28 mouse cellular contexts compared by ENCODE assay signal in genomic region chr3:95428423-95428822, GRCm38 (mm10). TPM values are rescaled to one million over a fixed set of nuclear protein-coding genes. Genes with fewer than 3 reads are reported as not detected.
DNase-seq lines count a peak whose midpoint lies in the region; ATAC-seq and TF ChIP-seq lines count a peak whose summit lies in the region.
"Not testable (repeated sequence)": the region's sequence is repeated elsewhere in the genome, so short reads cannot be mapped to it uniquely, and the experiment has no call there.
"Had no signal": no experiment of that assay in that cellular context is flagged by ENCODE, and none has a peak within 500 bp of the region (broad histone marks: within the 10 kb centered on the region; RNA-seq: fewer than 3 reads in every experiment).

No protein-coding gene starts in this region.

- H3K9ac ChIP-seq in hindbrain, postnatal 0 days (replicated peaks; ENCODE audit: low read length); liver, embryonic 12.5 days; midbrain, embryonic 15.5 days: not testable (repeated sequence)

- WGBS in hindbrain, postnatal 0 days = 55% methylated on average over 4 of the region's 11 CpGs
- 51% methylated on average over 4 of the region's 11 CpGs for WGBS in liver, embryonic 12.5 days (ENCODE audit: insufficient replicate concordance)
- 75% methylated on average over 6 of the region's 11 CpGs for WGBS in midbrain, embryonic 15.5 days

- not testable (repeated sequence) for H3K27me3 ChIP-seq in G1E (ENCODE audit: insufficient read depth, low read length); hindbrain, postnatal 0 days (ENCODE audit: insufficient read depth, low read length); midbrain, embryonic 15.5 days (replicated peaks)
- H3K27me3 ChIP-seq in liver, embryonic 12.5 days (replicated peaks) = peaks cover 11% of the 10 kb centered on the region

- not testable (repeated sequence) for H3K27ac ChIP-seq in hindbrain, postnatal 0 days; liver, embryonic 12.5 days; midbrain, embryonic 15.5 days

- ATAC-seq in G1E (ENCODE audit: extremely low read depth, insufficient number of reproducible peaks, low FRiP score, poor library complexity, severe bottlenecking) = peak; percentile 15
- peak; percentile 36; the same call in 1 of the 2 replicates for ATAC-seq in erythroid progenitor cell, adult 5-6 weeks (replicated peaks; ENCODE audit: low FRiP score, poor library complexity, severe bottlenecking)
- peak; percentile 59 for ATAC-seq in granulocyte monocyte progenitor cell, adult 5-6 weeks (replicated peaks; ENCODE audit: poor library complexity, severe bottlenecking)
- peak; percentile 56; the same call in 1 of the 2 replicates for ATAC-seq in hindbrain, postnatal 0 days
- peak; percentile 64; the same call in 1 of the 2 replicates for ATAC-seq in liver, embryonic 12.5 days
- peak; percentile 66 for ATAC-seq in megakaryocyte, adult 5-6 weeks (ENCODE audit: poor library complexity, severe bottlenecking)
- 0 out of 2 replicates have a peak, but pooled peaks have one; percentile 9 for ATAC-seq in midbrain, embryonic 15.5 days (replicated peaks)
- 0 out of 2 replicates have a peak, but pooled peaks have one; percentile 33 for ATAC-seq in neutrophil, adult 5-6 weeks (ENCODE audit: extremely low read depth, insufficient number of reproducible peaks, low FRiP score, poor library complexity, severe bottlenecking)

- not testable (repeated sequence) for H3K9me3 ChIP-seq in G1E (replicated peaks); hindbrain, postnatal 0 days (ENCODE audit: low read length); liver, embryonic 12.5 days (replicated peaks); midbrain, embryonic 15.5 days

- H3K36me3 ChIP-seq in G1E (replicated peaks); hindbrain, postnatal 0 days (ENCODE audit: insufficient read depth, low read length); liver, embryonic 12.5 days; midbrain, embryonic 15.5 days (replicated peaks): not testable (repeated sequence)

- H3K4me1 ChIP-seq in G1E (ENCODE audit: insufficient read depth, low read depth, low read length) = peaks cover 11% of the 10 kb centered on the region
- H3K4me1 ChIP-seq in hindbrain, postnatal 0 days (ENCODE audit: insufficient read depth, low read length); liver, embryonic 12.5 days; midbrain, embryonic 15.5 days: not testable (repeated sequence)

- not testable (repeated sequence) for H3K4me2 ChIP-seq in hindbrain, postnatal 0 days (ENCODE audit: low read depth, low read length); liver, embryonic 12.5 days; midbrain, embryonic 15.5 days

- not testable (repeated sequence) for TF ChIP-seq CTCF in G1E (IDR thresholded peaks at IDR 0.05; ENCODE audit: low read depth, low read length); hindbrain, postnatal 0 days (IDR thresholded peaks at IDR 0.05; ENCODE audit: low read depth)

- H3K4me3 ChIP-seq in G1E (ENCODE audit: low read depth, low read length); hindbrain, postnatal 0 days (ENCODE audit: low read length); liver, embryonic 12.5 days; midbrain, embryonic 15.5 days: not testable (repeated sequence)

- DNase-seq in G1E (ENCODE audit: low spot score); hindbrain, postnatal 0 days (ENCODE audit: low spot score): not testable (repeated sequence)

RNA-seq across cellular contexts. Expression of gene Arnt, which starts 5.8 kb away (rescaled TPM):
- total RNA-seq in G1E (2014; fragmentation: Nextera tagmentation) (164 and 171 TPM in 2 replicates), G1E (2017) (37.6 and 41.6 TPM in 2 replicates)
- polyA plus RNA-seq in G1E (2012) = 53.0 and 53.5 TPM in 2 replicates
- 57.7 and 75.9 TPM in 2 replicates for total RNA-seq in erythroid progenitor cell, adult 5-6 weeks (2015; ENCODE audit: low replicate concordance)
- total RNA-seq in erythroid progenitor cell, adult 5-6 weeks (2017; ENCODE audit: low replicate concordance) = 53.8 and 74.5 TPM in 2 replicates
- 31.4 and 34.3 TPM in 2 replicates for total RNA-seq in granulocyte monocyte progenitor cell, adult 5-6 weeks (2014; fragmentation: Nextera tagmentation)
- total RNA-seq in granulocyte monocyte progenitor cell, adult 5-6 weeks (2017) = 14.7 and 17.1 TPM in 2 replicates
- 16.0 and 16.7 TPM in 2 replicates for total RNA-seq in hindbrain, postnatal 0 days (2014; rRNA removed)
- 9.6 and 11.6 TPM in 2 replicates for polyA plus RNA-seq in hindbrain, postnatal 0 days (2015; fragmentation: Nextera tagmentation; extraction: Ambion mirVana)
- 22.8 and 25.8 TPM in 2 replicates for polyA plus RNA-seq in liver, embryonic 12.5 days (2016; fragmentation: Nextera tagmentation; extraction: Ambion mirVana)
- 26.8 and 30.6 TPM in 2 replicates for total RNA-seq in megakaryocyte, adult 5-6 weeks (2015)
- total RNA-seq in megakaryocyte, adult 5-6 weeks (2017) = 27.8 and 36.1 TPM in 2 replicates
- 17.7 and 19.7 TPM in 2 replicates for polyA plus RNA-seq in midbrain, embryonic 15.5 days (2015; fragmentation: Nextera tagmentation; extraction: Ambion mirVana)
- 60.4 and 67.5 TPM in 2 replicates for total RNA-seq in neutrophil, adult 5-6 weeks (2017)

RNA-seq across cellular contexts. Expression of gene 4930558C23Rik, which starts 25.8 kb away (rescaled TPM):
- total RNA-seq in G1E (2014; fragmentation: Nextera tagmentation) (not detected in 2 replicates), G1E (2017) (not detected in 2 replicates)
- polyA plus RNA-seq in G1E (2012) = not detected in 2 replicates
- total RNA-seq in erythroid progenitor cell, adult 5-6 weeks (2015; ENCODE audit: low replicate concordance) = not detected in 2 replicates
- total RNA-seq in erythroid progenitor cell, adult 5-6 weeks (2017; ENCODE audit: low replicate concordance) = not detected in 2 replicates
- total RNA-seq in granulocyte monocyte progenitor cell, adult 5-6 weeks (2014; fragmentation: Nextera tagmentation) = not detected in 2 replicates
- total RNA-seq in granulocyte monocyte progenitor cell, adult 5-6 weeks (2017) = not detected in 2 replicates
- total RNA-seq in hindbrain, postnatal 0 days (2014; rRNA removed) = not detected in 2 replicates
- polyA plus RNA-seq in hindbrain, postnatal 0 days (2015; fragmentation: Nextera tagmentation; extraction: Ambion mirVana) = not detected in 2 replicates
- polyA plus RNA-seq in liver, embryonic 12.5 days (2016; fragmentation: Nextera tagmentation; extraction: Ambion mirVana) = not detected in 2 replicates
- not detected in 2 replicates for total RNA-seq in megakaryocyte, adult 5-6 weeks (2015)
- total RNA-seq in megakaryocyte, adult 5-6 weeks (2017) = not detected in 2 replicates
- not detected in 2 replicates for polyA plus RNA-seq in midbrain, embryonic 15.5 days (2015; fragmentation: Nextera tagmentation; extraction: Ambion mirVana)
- not detected in 2 replicates for total RNA-seq in neutrophil, adult 5-6 weeks (2017)
- total RNA-seq: adrenal gland, adult 18-20 months; adrenal gland, postnatal 10 days; adrenal gland, postnatal 36 days; gastrocnemius, postnatal 25 days; heart, adult 8-10 months; heart, postnatal 25 days had no signal
- polyA plus RNA-seq: embryonic facial prominence, embryonic 12.5 days; erythroblast, embryonic 14.5 days; forebrain, embryonic 10.5 days; forebrain, embryonic 13.5 days; forebrain, embryonic 16.5 days; gonadal fat pad, adult 2 months; heart, embryonic 11.5 days; heart, embryonic 14.5 days; heart, postnatal 0 days; hindbrain, embryonic 10.5 days; hindbrain, embryonic 13.5 days; hindbrain, embryonic 16.5 days; inflammation-experienced regulatory T-cells, adult 6 months; Patski had no signal

Comparison
In these comparisons a context has a peak if more than half of its experiments do, and no peak if none do; other contexts are left out.
1. ATAC-seq: peak in every context shown above with its lines; median percentile 66 in megakaryocyte, adult 5-6 weeks; 64 in liver, embryonic 12.5 days; 59 in granulocyte monocyte progenitor cell, adult 5-6 weeks; 56 in hindbrain, postnatal 0 days; 36 in erythroid progenitor cell, adult 5-6 weeks; 33 in neutrophil, adult 5-6 weeks; 15 in G1E; 9 in midbrain, embryonic 15.5 days.